ENCODE assay signal across 8 mouse cellular contexts in genomic region chr14:20735052-20735451, GRCm38 (mm10). TPM values are rescaled to one million over a fixed set of nuclear protein-coding genes. Genes with fewer than 3 reads are reported as not detected.
DNase-seq lines count a peak whose midpoint lies in the region; ATAC-seq and TF ChIP-seq lines count a peak whose summit lies in the region.

No protein-coding gene starts in this region.

- H3K9me3 ChIP-seq in lung, postnatal 0 days (ENCODE audit: low read length), result no peaks in the 10 kb centered on the region
- H3K9me3 ChIP-seq in intestine, embryonic 16.5 days (ENCODE audit: control insufficient read depth, low read length), result no peaks in the 10 kb centered on the region
- no peaks in the 10 kb centered on the region for H3K9me3 ChIP-seq in neural tube, embryonic 14.5 days (ENCODE audit: control insufficient read depth, low read length)

- 0 out of 2 replicates have a peak overlapping the region, but pooled peaks have one; percentile 94 for H3K4me2 ChIP-seq in lung, postnatal 0 days (replicated peaks; ENCODE audit: low read depth, low read length)
- H3K4me2 ChIP-seq in intestine, embryonic 16.5 days (ENCODE audit: low read depth, low read length), result no peak overlapping the region
- no peak overlapping the region; the same call in 1 of the 2 replicates for H3K4me2 ChIP-seq in neural tube, embryonic 14.5 days (ENCODE audit: low read depth, low read length)

- DNase-seq in heart, adult 11 months, result peak; percentile 92
- DNase-seq in heart, adult 8-10 months (ENCODE audit: low spot score), result no peak
- DNase-seq in lung, postnatal 0 days (ENCODE audit: low spot score), result no peak
- DNase-seq in lung, adult 18-20 months, result no peak
- no peak for DNase-seq in adrenal gland, postnatal 14 days
- DNase-seq in layer of hippocampus, adult 9-11 months, result no peak

- no peak overlapping the region for H3K27ac ChIP-seq in lung, postnatal 0 days (ENCODE audit: low read length)
- H3K27ac ChIP-seq in intestine, embryonic 16.5 days (ENCODE audit: low read length), result peak overlapping the region; percentile 68
- peak overlapping the region; percentile 57; the same call in 1 of the 2 replicates for H3K27ac ChIP-seq in neural tube, embryonic 14.5 days (ENCODE audit: low read depth, low read length)

- no peak for TF ChIP-seq CTCF in lung, postnatal 0 days (IDR thresholded peaks at IDR 0.05)

- no peak for TF ChIP-seq EP300 in lung, postnatal 0 days (IDR thresholded peaks at IDR 0.05)

- H3K4me3 ChIP-seq in lung, postnatal 0 days (ENCODE audit: low read depth, low read length), result no peak overlapping the region
- no peak overlapping the region for H3K4me3 ChIP-seq in intestine, embryonic 16.5 days (ENCODE audit: low read length)
- H3K4me3 ChIP-seq in neural tube, embryonic 14.5 days (ENCODE audit: low read depth, low read length), result no peak overlapping the region

- H3K9ac ChIP-seq in lung, postnatal 0 days (replicated peaks; ENCODE audit: low read depth), result no peak overlapping the region
- no peak overlapping the region for H3K9ac ChIP-seq in intestine, embryonic 16.5 days (ENCODE audit: low read depth, low read length)
- no peak overlapping the region for H3K9ac ChIP-seq in neural tube, embryonic 14.5 days (replicated peaks; ENCODE audit: low read depth, low read length)

- no peak for ATAC-seq in lung, postnatal 0 days
- ATAC-seq in intestine, embryonic 16.5 days, result no peak
- no peak for ATAC-seq in neural tube, embryonic 14.5 days (ENCODE audit: low read depth)

- H3K4me1 ChIP-seq in lung, postnatal 0 days (ENCODE audit: insufficient read depth, low read depth, low read length), result peaks cover 6% of the 10 kb centered on the region; the same call in 1 of the 2 replicates
- peaks cover 30% of the 10 kb centered on the region for H3K4me1 ChIP-seq in intestine, embryonic 16.5 days (ENCODE audit: control insufficient read depth, insufficient read depth, low read length)
- peaks cover 14% of the 10 kb centered on the region for H3K4me1 ChIP-seq in neural tube, embryonic 14.5 days (ENCODE audit: control insufficient read depth, insufficient read depth, low read length)

- WGBS in lung, postnatal 0 days, result 47% methylated on average over 2 of the region's 2 CpGs
- 64% methylated on average over 2 of the region's 2 CpGs for WGBS in intestine, embryonic 16.5 days
- WGBS in neural tube, embryonic 14.5 days, result 67% methylated on average over 2 of the region's 2 CpGs

- H3K27me3 ChIP-seq in lung, postnatal 0 days (replicated peaks; ENCODE audit: insufficient read depth, low read length), result no peaks in the 10 kb centered on the region
- no peaks in the 10 kb centered on the region for H3K27me3 ChIP-seq in intestine, embryonic 16.5 days (replicated peaks; ENCODE audit: control insufficient read depth, insufficient read depth, low read length)
- no peaks in the 10 kb centered on the region for H3K27me3 ChIP-seq in neural tube, embryonic 14.5 days (ENCODE audit: control insufficient read depth, insufficient read depth, low read length)

- 0 out of 2 replicates have a peak, but pooled peaks cover 6% of the 10 kb centered on the region for H3K36me3 ChIP-seq in lung, postnatal 0 days (ENCODE audit: insufficient read depth, low read length)
- peaks cover under 1% of the 10 kb centered on the region for H3K36me3 ChIP-seq in intestine, embryonic 16.5 days (ENCODE audit: control insufficient read depth, insufficient read depth, low read length)
- peaks cover 22% of the 10 kb centered on the region; the same call in 1 of the 2 replicates for H3K36me3 ChIP-seq in neural tube, embryonic 14.5 days (ENCODE audit: control insufficient read depth, insufficient read depth, low read length)

RNA-seq across cellular contexts. Expression of gene Ndst2, which starts 0.7 kb away (rescaled TPM):
- 10 to 100 TPM in 1 of 4 experiments, 1 to 10 TPM in 3; 7.1 to 10.6 (median 9.9) TPM for total RNA-seq in heart, adult 8-10 months (2022)
- 12.9 and 15.6 TPM in 2 replicates for polyA plus RNA-seq in lung, postnatal 0 days (2015; fragmentation: Nextera tagmentation; extraction: Ambion mirVana)
- 18.3 and 21.2 TPM in 2 replicates for polyA plus RNA-seq in intestine, embryonic 16.5 days (2015; fragmentation: Nextera tagmentation; extraction: Ambion mirVana)
- 17.7 and 17.8 TPM in 2 replicates for polyA plus RNA-seq in neural tube, embryonic 14.5 days (2014; fragmentation: Nextera tagmentation; extraction: Ambion mirVana)
- total RNA-seq in adrenal gland, postnatal 14 days (2021), result 27.6 and 31.4 TPM in 2 replicates

RNA-seq across cellular contexts. Expression of gene Zswim8, which starts 27.7 kb away (rescaled TPM):
- 10 to 100 TPM; 38.7 to 47.0 (median 43.1) TPM for total RNA-seq in heart, adult 8-10 months (2022)
- polyA plus RNA-seq in lung, postnatal 0 days (2015; fragmentation: Nextera tagmentation; extraction: Ambion mirVana), result 21.7 and 24.1 TPM in 2 replicates
- polyA plus RNA-seq in intestine, embryonic 16.5 days (2015; fragmentation: Nextera tagmentation; extraction: Ambion mirVana), result 21.8 and 23.3 TPM in 2 replicates
- 49.2 and 52.8 TPM in 2 replicates for polyA plus RNA-seq in neural tube, embryonic 14.5 days (2014; fragmentation: Nextera tagmentation; extraction: Ambion mirVana)
- 96.1 and 101 TPM in 2 replicates for total RNA-seq in adrenal gland, postnatal 14 days (2021)

RNA-seq across cellular contexts. Expression of gene Chchd1, which starts 32.2 kb away (rescaled TPM):
- total RNA-seq in heart, adult 8-10 months (2022), result 100 to 1,000 TPM; 110 to 126 (median 118) TPM
- 109 and 114 TPM in 2 replicates for polyA plus RNA-seq in lung, postnatal 0 days (2015; fragmentation: Nextera tagmentation; extraction: Ambion mirVana)
- polyA plus RNA-seq in intestine, embryonic 16.5 days (2015; fragmentation: Nextera tagmentation; extraction: Ambion mirVana), result 171 and 190 TPM in 2 replicates
- polyA plus RNA-seq in neural tube, embryonic 14.5 days (2014; fragmentation: Nextera tagmentation; extraction: Ambion mirVana), result 172 and 195 TPM in 2 replicates
- 84.1 and 98.3 TPM in 2 replicates for total RNA-seq in adrenal gland, postnatal 14 days (2021)

RNA-seq across cellular contexts. Expression of gene Fut11, which starts 40.3 kb away (rescaled TPM):
- 1 to 10 TPM; 4.2 to 4.9 (median 4.6) TPM for total RNA-seq in heart, adult 8-10 months (2022)
- 24.2 and 26.3 TPM in 2 replicates for polyA plus RNA-seq in lung, postnatal 0 days (2015; fragmentation: Nextera tagmentation; extraction: Ambion mirVana)
- 15.0 and 16.0 TPM in 2 replicates for polyA plus RNA-seq in intestine, embryonic 16.5 days (2015; fragmentation: Nextera tagmentation; extraction: Ambion mirVana)
- polyA plus RNA-seq in neural tube, embryonic 14.5 days (2014; fragmentation: Nextera tagmentation; extraction: Ambion mirVana), result 20.0 and 30.6 TPM in 2 replicates
- 17.0 and 18.7 TPM in 2 replicates for total RNA-seq in adrenal gland, postnatal 14 days (2021)

RNA-seq across cellular contexts. Expression of gene Camk2g, which starts 58.8 kb away (rescaled TPM):
- total RNA-seq in heart, adult 8-10 months (2022), result 10 to 100 TPM; 47.2 to 73.5 (median 58.4) TPM
- 36.6 and 40.2 TPM in 2 replicates for polyA plus RNA-seq in lung, postnatal 0 days (2015; fragmentation: Nextera tagmentation; extraction: Ambion mirVana)
- polyA plus RNA-seq in intestine, embryonic 16.5 days (2015; fragmentation: Nextera tagmentation; extraction: Ambion mirVana), result 33.6 and 35.8 TPM in 2 replicates
- polyA plus RNA-seq in neural tube, embryonic 14.5 days (2014; fragmentation: Nextera tagmentation; extraction: Ambion mirVana), result 215 and 232 TPM in 2 replicates
- total RNA-seq in adrenal gland, postnatal 14 days (2021), result 44.5 and 45.6 TPM in 2 replicates
